Mouse (Mus musculus): ENCODE data around the gene Ifitm3. TPM values are rescaled to one million over a fixed set of nuclear protein-coding genes. Genes with fewer than 3 reads are reported as not detected.

Ifitm3 gene
- polyA plus RNA-seq, 1 experiment from 2014 or later, result 54.0 TPM

DNA sequence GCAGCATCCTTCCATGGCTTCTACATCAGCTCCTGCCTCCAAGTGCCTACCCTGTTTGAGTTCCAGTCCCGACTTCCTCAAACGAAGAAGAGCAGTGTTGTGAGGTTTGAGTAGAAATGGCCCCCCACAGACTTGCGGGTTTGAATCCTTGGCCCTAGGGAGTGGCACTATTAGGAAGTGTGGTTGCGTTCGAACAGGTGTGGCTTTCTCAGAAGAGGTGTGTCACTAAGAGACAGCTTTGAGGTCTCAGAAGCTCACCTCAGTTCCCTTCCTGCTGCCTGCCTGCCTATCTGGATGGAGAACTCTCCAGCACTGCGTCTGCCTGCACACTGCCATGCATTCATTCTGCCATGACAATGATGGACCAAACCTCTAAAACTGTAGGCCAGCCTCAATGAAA, 4.1 kb downstream of the Ifitm3 start:
- no peak for DNase-seq (ENCODE audit: low spot score)
- Histone ChIP-seq H3K27me3 (ENCODE audit: low read depth, poor library complexity, severe bottlenecking) (no peaks in the 10 kb centered on the region), H3K9me3 (replicated peaks) (no peaks in the 10 kb centered on the region), H3K27ac (no peak overlapping the region), H3K4me3 (no peak overlapping the region), H3K36me3 (no peaks in the 10 kb centered on the region), H3K4me1 (peaks cover 33% of the 10 kb centered on the region)
- 92% methylated on average over 6 of the region's 6 CpGs for WGBS

DNA sequence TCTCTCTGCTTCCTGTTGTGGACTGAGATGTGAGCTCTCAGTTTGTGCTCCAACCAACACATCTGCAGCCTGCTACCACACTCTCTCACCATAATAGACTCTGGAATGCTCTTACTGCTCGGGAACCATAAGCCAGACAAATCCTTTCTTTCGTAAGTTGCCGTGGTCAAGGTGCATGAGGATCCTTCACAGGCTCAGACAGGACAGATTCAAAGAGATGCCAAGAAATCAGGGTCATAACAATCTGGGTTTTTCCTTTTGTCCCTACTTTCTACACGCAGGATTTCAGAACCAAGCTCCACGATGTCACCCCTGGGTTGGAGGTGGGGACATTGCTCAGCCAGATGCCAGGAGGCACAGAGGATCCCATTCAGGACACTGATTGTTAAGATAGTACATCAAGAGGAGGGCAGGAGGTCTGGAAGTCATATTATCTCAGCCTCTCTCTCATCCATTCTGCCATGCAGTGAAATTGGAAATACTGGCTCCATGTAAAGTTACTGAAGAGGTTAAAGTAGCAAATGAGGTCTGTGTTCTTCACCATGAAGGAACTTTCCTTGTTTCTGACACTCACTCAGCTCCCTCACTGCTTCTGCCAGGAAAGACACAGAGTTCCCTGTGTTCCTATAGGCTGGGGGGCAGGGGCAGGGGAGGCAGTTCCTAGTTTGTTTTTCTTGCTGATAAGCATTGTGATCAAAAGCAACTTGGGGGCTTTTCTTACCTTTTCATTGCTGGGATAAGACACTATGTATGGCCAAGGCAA, 7.1 kb downstream of the Ifitm3 start:
- H3K27me3 ChIP-seq (ENCODE audit: low read depth, poor library complexity, severe bottlenecking), result no peaks in the 10 kb centered on the region
- no peak for DNase-seq (ENCODE audit: low spot score)
- peaks cover 3% of the 10 kb centered on the region for H3K4me1 ChIP-seq
- no peaks in the 10 kb centered on the region for H3K9me3 ChIP-seq (replicated peaks)
- no peak overlapping the region for H3K27ac ChIP-seq
- no peaks in the 10 kb centered on the region for H3K36me3 ChIP-seq
- no peak overlapping the region for H3K4me3 ChIP-seq
- 87% methylated on average over 5 of the region's 5 CpGs for WGBS

DNA sequence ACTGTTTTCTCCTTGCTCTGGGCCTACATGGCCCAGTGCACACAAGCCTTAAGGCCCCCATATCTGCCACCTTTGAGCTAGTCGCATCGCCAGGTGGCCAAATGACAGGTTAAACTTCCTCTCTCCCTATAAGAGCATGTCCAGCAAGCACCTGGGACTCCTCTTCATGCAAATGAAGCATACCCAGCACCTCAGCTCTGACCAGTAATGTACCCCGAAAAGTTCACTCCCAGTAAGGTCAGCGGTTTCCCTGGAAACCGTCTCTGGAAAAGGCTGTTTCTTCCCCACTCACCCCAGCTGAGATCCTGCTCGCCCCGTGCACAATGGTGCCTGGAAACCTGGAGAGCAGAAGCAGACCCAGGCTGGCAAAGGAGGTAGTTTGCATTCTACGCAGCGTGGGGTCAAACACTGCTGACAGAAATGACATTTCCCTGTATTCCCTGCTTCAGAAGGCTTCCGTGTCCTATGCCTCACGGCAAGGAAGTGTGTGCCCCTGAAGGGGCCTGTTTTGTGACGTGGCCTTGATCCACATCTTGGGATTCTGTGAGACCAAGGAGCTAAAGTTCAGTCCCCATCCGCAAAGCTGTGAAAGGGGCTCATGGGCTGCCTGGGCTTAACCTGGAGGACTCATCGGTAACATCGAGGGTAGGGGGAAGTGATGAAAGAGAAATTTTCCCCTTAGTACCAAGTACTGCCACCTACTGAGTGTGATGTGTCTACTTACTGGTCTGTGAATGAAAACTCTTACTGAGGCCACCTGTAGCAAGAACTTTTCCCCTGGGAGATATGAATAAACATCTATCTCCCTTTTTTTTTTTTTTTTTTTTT, 9.5 kb downstream of the Ifitm3 start:
- Histone ChIP-seq H3K4me1 (no peaks in the 10 kb centered on the region), H3K9me3 (replicated peaks) (no peaks in the 10 kb centered on the region), H3K36me3 (no peaks in the 10 kb centered on the region), H3K4me3 (no peak overlapping the region), H3K27me3 (ENCODE audit: low read depth, poor library complexity, severe bottlenecking) (no peaks in the 10 kb centered on the region), H3K27ac (no peak overlapping the region)
- no peak for DNase-seq (ENCODE audit: low spot score)
- WGBS, result 79% methylated on average over 15 of the region's 15 CpGs

DNA sequence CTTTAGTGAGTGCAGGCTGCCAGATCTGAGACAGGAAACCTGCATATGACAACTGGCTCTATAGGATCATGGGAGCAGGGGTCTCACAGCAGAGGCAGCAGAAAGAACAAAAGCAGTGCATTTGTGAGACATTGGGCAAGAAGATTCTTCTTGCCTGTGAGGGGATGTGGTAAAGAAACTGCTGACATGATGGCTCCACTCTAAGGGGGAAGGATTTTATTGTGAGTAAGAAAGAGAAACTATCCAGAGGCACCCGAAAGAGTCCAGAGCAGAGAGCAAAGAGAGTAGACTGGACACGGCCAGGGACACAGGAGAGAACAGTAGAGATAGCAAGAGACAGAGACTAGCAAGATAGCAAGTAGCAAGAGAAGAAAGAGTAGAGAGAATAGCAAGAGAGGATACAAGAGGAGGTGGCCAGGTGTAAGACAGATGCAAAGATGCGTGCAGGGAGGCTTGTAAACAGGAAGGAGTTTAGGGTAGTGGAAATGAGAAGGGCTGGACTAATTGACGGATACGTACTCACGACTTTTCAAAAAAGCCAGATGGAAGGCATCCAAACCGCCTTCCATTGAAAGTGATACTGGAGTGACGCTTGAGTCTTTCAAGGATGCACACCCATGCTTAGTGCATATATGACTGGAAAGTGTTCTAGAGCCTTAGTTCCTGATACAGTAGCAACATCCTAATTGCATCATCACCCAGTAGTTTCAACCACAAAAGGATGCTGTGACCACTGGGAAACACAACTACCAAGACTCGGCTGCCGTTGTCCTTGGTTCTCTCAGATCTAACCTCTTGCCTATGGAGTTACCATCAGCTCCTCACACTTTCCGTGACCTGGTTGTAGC, 11.5 kb downstream of the Ifitm3 start:
- no peaks in the 10 kb centered on the region for H3K9me3 ChIP-seq (replicated peaks)
- 90% methylated on average over 11 of the region's 11 CpGs for WGBS
- H3K36me3 ChIP-seq, result no peaks in the 10 kb centered on the region
- no peaks in the 10 kb centered on the region for H3K27me3 ChIP-seq (ENCODE audit: low read depth, poor library complexity, severe bottlenecking)
- no peaks in the 10 kb centered on the region for H3K4me1 ChIP-seq
- no peak overlapping the region for H3K4me3 ChIP-seq
- no peak for DNase-seq (ENCODE audit: low spot score)
- no peak overlapping the region for H3K27ac ChIP-seq

DNA sequence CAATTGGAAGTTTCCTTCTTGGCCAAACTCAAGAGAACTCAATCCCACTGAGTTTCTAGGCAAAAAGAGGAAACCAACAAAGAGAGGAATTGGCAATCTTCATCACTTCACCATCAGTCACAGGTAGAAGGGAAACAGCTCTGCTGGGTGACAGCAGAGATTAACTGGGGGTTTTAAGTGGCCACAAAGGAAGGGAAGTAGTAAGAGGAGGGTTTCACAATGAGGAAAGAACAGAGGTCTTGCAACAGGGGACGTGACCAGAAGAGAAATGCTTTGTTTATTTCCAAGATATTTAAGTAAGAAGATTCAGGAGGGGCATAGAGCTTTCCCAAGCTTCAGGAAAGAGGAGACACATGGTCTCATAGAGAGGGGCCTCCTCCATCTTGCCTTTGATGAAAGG, 12.8 kb downstream of the Ifitm3 start:
- WGBS, result 51% methylated on average over 1 of the region's 1 CpGs
- H3K27ac ChIP-seq, result no peak overlapping the region

DNA sequence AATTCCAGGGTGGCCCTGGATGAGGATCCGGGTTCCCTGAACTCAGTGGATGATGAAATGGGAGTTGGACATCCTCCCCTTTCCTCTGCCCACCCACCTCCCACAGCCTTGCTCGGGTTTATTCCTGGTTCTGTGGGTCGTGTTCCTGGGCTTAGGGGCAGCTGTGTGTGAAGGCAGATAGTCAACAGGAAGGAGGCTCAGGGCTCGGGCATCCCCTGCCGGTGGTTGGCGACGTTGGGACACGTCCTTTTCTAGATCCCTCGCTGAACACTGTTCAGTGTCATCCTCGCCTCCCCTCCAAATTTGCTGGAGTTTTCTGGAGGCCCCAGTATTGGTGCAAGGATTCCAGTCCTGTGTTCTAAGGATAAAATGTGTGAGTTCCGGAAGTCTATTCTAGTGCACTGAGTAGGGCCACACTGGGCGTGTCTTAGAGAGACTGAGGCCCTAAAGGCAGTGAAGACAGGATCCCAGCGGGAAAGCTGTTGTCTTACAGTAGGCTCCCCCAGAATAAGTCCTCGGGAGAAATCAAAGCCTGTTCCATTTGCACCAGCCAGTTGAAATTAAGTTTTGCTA, 19.4 kb downstream of the Ifitm3 start:
- WGBS, result 85% methylated on average over 14 of the region's 14 CpGs

More for the DNA sequence above, 12.8 kb downstream of the Ifitm3 start:
- no peak for DNase-seq (ENCODE audit: low spot score)
- Histone ChIP-seq H3K9me3 (replicated peaks) (no peaks in the 10 kb centered on the region), H3K36me3 (no peaks in the 10 kb centered on the region), H3K27me3 (ENCODE audit: low read depth, poor library complexity, severe bottlenecking) (no peaks in the 10 kb centered on the region), H3K4me1 (no peaks in the 10 kb centered on the region), H3K4me3 (no peak overlapping the region)

DNA sequence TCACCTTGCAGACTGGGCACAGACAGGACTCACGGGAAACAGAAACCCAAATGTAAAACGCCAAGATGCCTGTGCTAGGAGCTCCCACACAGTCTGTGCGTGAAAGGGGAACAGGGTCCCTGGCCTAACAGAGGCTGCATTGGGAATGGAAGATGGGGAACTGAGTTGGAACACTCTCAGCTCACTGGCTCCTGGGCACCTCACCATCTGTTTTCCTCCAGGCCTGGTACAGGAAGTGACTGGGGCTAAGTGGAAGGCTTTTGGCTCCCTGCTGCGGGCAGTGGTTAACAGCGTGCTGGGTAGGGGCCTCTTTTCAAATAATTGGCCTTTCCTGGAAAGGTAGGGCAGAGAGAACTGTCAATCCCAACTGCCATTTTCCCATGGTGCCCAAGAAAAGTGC, 19.9 kb downstream of the Ifitm3 start:
- 60% methylated on average over 5 of the region's 5 CpGs for WGBS
- no peaks in the 10 kb centered on the region for H3K27me3 ChIP-seq (ENCODE audit: low read depth, poor library complexity, severe bottlenecking)
- DNase-seq (ENCODE audit: low spot score), result no peak
- peak overlapping the region; percentile 37; the same call in 1 of the 2 replicates for H3K27ac ChIP-seq
- H3K4me1 ChIP-seq, result peaks cover 16% of the 10 kb centered on the region
- no peak overlapping the region for H3K4me3 ChIP-seq
- H3K9me3 ChIP-seq (replicated peaks), result no peaks in the 10 kb centered on the region
- no peaks in the 10 kb centered on the region for H3K36me3 ChIP-seq

More for the DNA sequence above, 19.4 kb downstream of the Ifitm3 start:
- H3K4me1 ChIP-seq, result peaks cover 16% of the 10 kb centered on the region
- H3K9me3 ChIP-seq (replicated peaks), result no peaks in the 10 kb centered on the region
- no peak overlapping the region for H3K4me3 ChIP-seq
- peak overlapping the region; percentile 56; the same call in 1 of the 2 replicates for H3K27ac ChIP-seq
- H3K36me3 ChIP-seq, result no peaks in the 10 kb centered on the region
- H3K27me3 ChIP-seq (ENCODE audit: low read depth, poor library complexity, severe bottlenecking), result no peaks in the 10 kb centered on the region
- no peak for DNase-seq (ENCODE audit: low spot score)

DNA sequence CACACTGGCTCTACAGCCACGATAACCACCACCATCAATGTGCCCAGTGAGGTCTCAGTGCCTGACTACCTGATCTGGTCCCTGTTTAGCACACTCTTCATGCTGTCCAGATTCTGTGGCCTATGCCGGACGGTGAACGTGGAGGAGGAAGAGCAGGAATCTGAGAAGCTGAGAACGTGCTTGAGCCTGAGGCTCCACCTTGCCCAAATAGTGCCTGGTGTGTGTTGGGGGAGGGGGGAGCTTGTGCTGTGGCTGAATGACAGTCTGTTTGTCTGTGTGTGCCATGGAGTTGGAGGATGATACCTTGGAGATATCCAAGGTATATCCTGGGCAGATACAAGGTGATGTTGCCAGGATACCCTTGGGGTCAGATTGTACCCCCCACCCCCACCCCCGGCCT, 20.4 kb downstream of the Ifitm3 start:
- 68% methylated on average over 6 of the region's 6 CpGs for WGBS
- H3K4me1 ChIP-seq, result peaks cover 16% of the 10 kb centered on the region
- H3K27me3 ChIP-seq (ENCODE audit: low read depth, poor library complexity, severe bottlenecking), result no peaks in the 10 kb centered on the region
- H3K9me3 ChIP-seq (replicated peaks), result no peaks in the 10 kb centered on the region
- H3K4me3 ChIP-seq, result no peak overlapping the region
- no peaks in the 10 kb centered on the region for H3K36me3 ChIP-seq
- DNase-seq (ENCODE audit: low spot score), result no peak
- peak overlapping the region; percentile 37; the same call in 1 of the 2 replicates for H3K27ac ChIP-seq

DNA sequence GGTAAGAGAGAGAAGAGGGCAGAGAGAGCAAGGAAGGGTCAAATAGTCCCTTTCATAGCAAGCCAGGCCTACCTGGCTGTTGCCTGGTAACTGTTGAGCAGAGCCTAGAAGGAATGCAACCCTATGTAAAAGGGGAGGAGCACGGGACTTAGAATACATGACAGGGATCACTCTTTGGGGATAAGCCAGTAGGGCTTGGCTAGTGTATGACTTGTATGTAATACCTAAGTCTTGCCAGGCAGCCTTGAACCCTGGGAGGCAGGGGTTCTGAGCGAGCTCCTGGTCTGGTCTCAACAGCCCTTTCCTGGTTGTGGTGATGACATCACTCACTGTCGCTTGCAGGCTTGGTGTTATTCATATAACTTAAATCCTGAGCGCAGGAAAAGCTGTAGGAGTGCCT, 21.5 kb downstream of the Ifitm3 start:
- Histone ChIP-seq H3K4me3 (no peak overlapping the region), H3K4me1 (peaks cover 16% of the 10 kb centered on the region), H3K36me3 (no peaks in the 10 kb centered on the region), H3K27me3 (ENCODE audit: low read depth, poor library complexity, severe bottlenecking) (no peaks in the 10 kb centered on the region), H3K27ac (no peak overlapping the region), H3K9me3 (replicated peaks) (no peaks in the 10 kb centered on the region)
- no peak for DNase-seq (ENCODE audit: low spot score)
- WGBS, result 83% methylated on average over 4 of the region's 4 CpGs

DNA sequence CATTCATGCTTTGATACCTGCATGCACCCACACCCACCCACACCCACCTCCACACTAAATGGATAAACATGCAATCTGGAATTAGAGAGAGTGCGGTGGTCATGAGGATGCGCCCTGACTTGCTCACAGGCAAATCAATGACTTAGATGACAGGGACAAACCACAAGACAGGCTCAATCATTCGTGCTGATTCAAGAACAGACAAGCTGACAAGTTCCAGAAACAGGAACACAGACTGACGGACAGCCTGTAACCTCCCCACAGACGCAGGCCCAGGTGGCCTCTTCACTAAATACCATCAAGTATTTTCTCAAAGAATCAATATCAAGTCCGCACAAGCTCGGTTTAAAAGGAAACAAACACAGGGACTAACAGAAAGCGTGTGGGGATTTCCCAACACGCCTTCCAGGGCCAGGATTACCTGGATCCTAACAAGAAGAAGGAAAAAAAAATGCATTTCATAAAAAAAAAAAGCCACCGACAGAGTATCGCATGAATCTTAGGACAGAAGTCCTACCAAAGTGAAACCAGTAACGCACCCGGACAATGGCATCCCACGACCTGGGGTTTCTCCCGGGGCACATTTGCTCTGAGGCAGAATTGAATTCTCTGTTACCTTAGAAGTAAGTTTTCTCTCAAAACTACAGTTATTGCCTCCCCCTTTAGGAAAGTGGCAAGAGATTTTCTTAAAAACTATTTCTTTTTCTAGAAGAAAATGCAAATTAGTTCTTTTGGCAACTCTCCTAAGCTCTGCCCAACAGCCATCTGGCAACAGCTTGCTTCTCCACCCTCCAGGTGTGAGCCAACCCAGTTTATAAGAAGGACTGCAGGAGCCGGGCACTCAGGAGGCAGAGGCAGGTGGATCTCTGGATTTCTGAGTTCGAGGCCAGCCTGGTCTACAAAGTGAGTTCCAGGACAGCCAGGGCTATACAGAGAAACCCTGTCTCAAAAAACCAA, 23.1 kb downstream of the Ifitm3 start:
- Histone ChIP-seq H3K9me3 (replicated peaks) (no peaks in the 10 kb centered on the region), H3K27me3 (ENCODE audit: low read depth, poor library complexity, severe bottlenecking) (no peaks in the 10 kb centered on the region), H3K36me3 (no peaks in the 10 kb centered on the region), H3K4me3 (no peak overlapping the region), H3K4me1 (peaks cover 16% of the 10 kb centered on the region), H3K27ac (no peak overlapping the region)
- WGBS, result 86% methylated on average over 17 of the region's 17 CpGs
- no peak for DNase-seq (ENCODE audit: low spot score)

DNA sequence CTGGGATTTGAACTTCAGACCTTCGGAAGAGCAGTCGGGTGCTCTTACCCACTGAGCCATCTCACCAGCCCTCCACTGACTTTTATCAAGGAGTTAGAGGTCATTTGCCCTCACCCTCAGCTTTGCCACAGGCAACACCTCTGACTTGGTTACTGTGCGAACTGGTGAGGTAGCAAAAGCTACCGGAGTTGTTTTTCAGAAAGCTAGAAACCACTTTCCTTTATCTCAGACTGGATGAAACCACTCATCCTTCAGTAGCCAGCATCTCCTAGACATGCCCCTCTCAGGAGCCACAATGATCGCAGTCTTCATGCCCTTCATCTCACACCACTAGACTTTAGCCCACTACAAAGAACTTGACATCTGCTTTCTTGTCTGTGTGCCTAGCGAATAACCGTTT, 27.6 kb downstream of the Ifitm3 start:
- no peak overlapping the region for H3K4me3 ChIP-seq
- DNase-seq (ENCODE audit: low spot score), result no peak
- 92% methylated on average over 7 of the region's 7 CpGs for WGBS
- H3K27me3 ChIP-seq (ENCODE audit: low read depth, poor library complexity, severe bottlenecking), result no peaks in the 10 kb centered on the region
- H3K27ac ChIP-seq, result no peak overlapping the region
- H3K4me1 ChIP-seq, result 0 out of 2 replicates have a peak, but pooled peaks cover 2% of the 10 kb centered on the region
- no peaks in the 10 kb centered on the region for H3K36me3 ChIP-seq
- H3K9me3 ChIP-seq (replicated peaks), result no peaks in the 10 kb centered on the region
